Mouse (Mus musculus): ENCODE measurements at regions not wholly inside any gene's neighbourhood (a gene's known extent, or its start where the extent isn't known, plus 50 kb on each side); places are given as distances from the start of the nearest gene placed in this dataset.
A peak's percentile ranks its signal among the peaks of the same experiment; 100 is the strongest.

GRCm38 (mm10) chr19:15649368-15649767, 297.8 kb downstream of the Psat1 start:
- DNase-seq (ENCODE audit: low read depth, low spot score), result peak; percentile 45

GRCm38 (mm10) chr19:15647313-15647712, 299.8 kb downstream of the Psat1 start:
- no peak for DNase-seq (ENCODE audit: low read depth, low spot score)

GRCm38 (mm10) chr19:15644786-15645185, 302.4 kb downstream of the Psat1 start:
- no peak for DNase-seq (ENCODE audit: low read depth, low spot score)

- peak; percentile 72 for DNase-seq (ENCODE audit: low read depth, low spot score)
Measured at GRCm38 (mm10) chr19:15617233-15617915, 329.8 kb downstream of the Psat1 start.

- DNase-seq (ENCODE audit: low read depth, low spot score), result no peak
Measured at GRCm38 (mm10) chr19:15614648-15615561, 332.2 kb downstream of the Psat1 start.

GRCm38 (mm10) chr19:15611137-15611758, 335.9 kb downstream of the Psat1 start:
- no peak for DNase-seq (ENCODE audit: low read depth, low spot score)

- no peak for DNase-seq (ENCODE audit: low read depth, low spot score)
Measured at GRCm38 (mm10) chr19:15606440-15606839, 340.7 kb downstream of the Psat1 start.

- DNase-seq (ENCODE audit: low read depth, low spot score), result no peak
Measured at GRCm38 (mm10) chr19:15592821-15593220, 354.3 kb downstream of the Psat1 start.

- no peak for DNase-seq (ENCODE audit: low read depth, low spot score)
Measured at GRCm38 (mm10) chr19:15583782-15584693, 363.1 kb downstream of the Psat1 start.

- DNase-seq (ENCODE audit: low read depth, low spot score), result no peak
Measured at GRCm38 (mm10) chr19:15583106-15583781, 363.9 kb downstream of the Psat1 start.

GRCm38 (mm10) chr19:15571204-15571603, 375.9 kb downstream of the Psat1 start:
- no peak for DNase-seq (ENCODE audit: low read depth, low spot score)

GRCm38 (mm10) chr19:15561511-15561910, 385.6 kb downstream of the Psat1 start:
- DNase-seq (ENCODE audit: low read depth, low spot score), result no peak

- DNase-seq (ENCODE audit: low read depth, low spot score), result no peak
Measured at GRCm38 (mm10) chr19:15553953-15554352, 393.2 kb downstream of the Psat1 start.

GRCm38 (mm10) chr19:15517853-15518252, 429.3 kb downstream of the Psat1 start:
- no peak for DNase-seq (ENCODE audit: low read depth, low spot score)

GRCm38 (mm10) chr19:15516566-15517305, 430.4 kb downstream of the Psat1 start:
- no peak for DNase-seq (ENCODE audit: low read depth, low spot score)

GRCm38 (mm10) chr19:15513197-15513596, 433.9 kb downstream of the Psat1 start:
- no peak for DNase-seq (ENCODE audit: low read depth, low spot score)

- DNase-seq (ENCODE audit: low read depth, low spot score), result no peak
Measured at GRCm38 (mm10) chr19:15510395-15510794, 436.7 kb downstream of the Psat1 start.

GRCm38 (mm10) chr19:15502985-15503354, 444.2 kb downstream of the Psat1 start:
- no peak for DNase-seq (ENCODE audit: low read depth, low spot score)

- no peak for DNase-seq (ENCODE audit: low read depth, low spot score)
Measured at GRCm38 (mm10) chr19:15502315-15502984, 444.7 kb downstream of the Psat1 start.
